Mouse (Mus musculus): ENCODE measurements around the gene Mroh7. TPM values are rescaled to one million over a fixed set of nuclear protein-coding genes. Genes with fewer than 3 reads are reported as not detected.

Gene Mroh7
- polyA plus RNA-seq (2012; rRNA removed): 1.5 and 1.6 TPM in 2 replicates

GRCm38 (mm10) chr4:106730814-106731213 lies at the start of gene Mroh7:
TSS of gene Mroh7 (minus strand) at chr4:106730925.

GRCm38 (mm10) chr4:106733636-106734035 lies 2.9 kb upstream of the Mroh7 start, which contains the start of gene Fam151a:
TSS of gene Fam151a (plus strand) at chr4:106733889.

GRCm38 (mm10) chr4:106678442-106679118 lies 52.1 kb downstream of the Mroh7 start, which contains the start of gene Ttc4:
TSS of gene Ttc4 (minus strand) at chr4:106678944.

GRCm38 (mm10) chr4:106650833-106651527 lies 79.7 kb downstream of the Mroh7 start, which contains the start of gene Pars2:
TSS of gene Pars2 (plus strand) at chr4:106651069.

Other genes starting within 250 kb of the Mroh7 start
- gene Bsnd, start 238.6 kb downstream of the Mroh7 start, polyA plus RNA-seq (2012; rRNA removed): not detected in 2 replicates
- 83.1 and 84.8 TPM in 2 replicates for gene Dhcr24, start 169.9 kb downstream of the Mroh7 start, polyA plus RNA-seq (2012; rRNA removed)
- 0.15 TPM in 1 of 2 replicates, not detected in the other for gene Lexm, start 113.7 kb downstream of the Mroh7 start, polyA plus RNA-seq (2012; rRNA removed)
- gene Ttc22, start 108.5 kb downstream of the Mroh7 start, polyA plus RNA-seq (2012; rRNA removed): 2.9 and 3.2 TPM in 2 replicates
- 11.1 TPM in 2 replicates for gene Pars2, start 79.9 kb downstream of the Mroh7 start, polyA plus RNA-seq (2012; rRNA removed)
- gene Ttc4, start 52.0 kb downstream of the Mroh7 start, polyA plus RNA-seq (2012; rRNA removed): 254 and 283 TPM in 2 replicates
- gene Fam151a, start 3.0 kb upstream of the Mroh7 start, polyA plus RNA-seq (2012; rRNA removed): 0.05 TPM in 1 of 2 replicates, not detected in the other
- 2.2 and 2.5 TPM in 2 replicates for gene Acot11, start 74.1 kb upstream of the Mroh7 start, polyA plus RNA-seq (2012; rRNA removed)
- 127 and 143 TPM in 2 replicates for gene Ssbp3, start 179.8 kb upstream of the Mroh7 start, polyA plus RNA-seq (2012; rRNA removed)

All from central nervous system, embryonic 18 days (tissue).